Mouse (Mus musculus): ENCODE data around the gene Insr.
"Not testable (repeated sequence)": the region's sequence is repeated elsewhere in the genome, so short reads cannot be mapped to it uniquely, and the experiment has no call there.

The Insr gene

GRCm38 (mm10) chr8:3191006-3191405, 88.4 kb downstream of the Insr start:
- no peak for DNase-seq (ENCODE audit: low spot score)

- DNase-seq (ENCODE audit: low spot score), result no peak
Measured at GRCm38 (mm10) chr8:3187456-3187855, 92.0 kb downstream of the Insr start.

- DNase-seq (ENCODE audit: low spot score), result no peak
Measured at GRCm38 (mm10) chr8:3179930-3180329, 99.5 kb downstream of the Insr start.

- no peak for DNase-seq (ENCODE audit: low spot score)
Measured at GRCm38 (mm10) chr8:3177440-3177839, 102.0 kb downstream of the Insr start.

GRCm38 (mm10) chr8:3172246-3172645, 107.2 kb downstream of the Insr start:
- no peak for DNase-seq (ENCODE audit: low spot score)

GRCm38 (mm10) chr8:3146506-3146905, 132.9 kb downstream of the Insr start:
- no peak for DNase-seq (ENCODE audit: low spot score)

- not testable (repeated sequence) for DNase-seq (ENCODE audit: low spot score)
Measured at GRCm38 (mm10) chr8:3100416-3100815, 179.0 kb downstream of the Insr start.

Data from T-cell, adult 2 months (primary cell).